Mouse (Mus musculus) limb, embryonic 15.5 days (tissue): ENCODE data around the gene Exosc8. TPM values are rescaled to one million over a fixed set of nuclear protein-coding genes. Genes with fewer than 3 reads are reported as not detected.
A peak's percentile ranks its signal among the peaks of the same experiment; 100 is the strongest.
"Not testable (repeated sequence)": the region's sequence is repeated elsewhere in the genome, so short reads cannot be mapped to it uniquely, and the experiment has no call there.

Experiments
- ATAC-seq: fragments of 200-750 bp; cut with Nextera tagmentation; 2 replicates; pipeline ENCODE4 v1.8.0; 2017; ENCODE audit warnings: low read depth, moderate TSS enrichment; ENCODE audit not compliant: insufficient number of reproducible peaks, low FRiP score, low TSS enrichment
- H3K27ac ChIP-seq: fragments of 300-500 bp; sonication (generic); 2 replicates; pipeline ENCODE4 v1.5.1; 2015; ENCODE audit warnings: moderate library complexity, mild to moderate bottlenecking, inconsistent platforms
- H3K27me3 ChIP-seq: fragments of 300-500 bp; sonication (generic); 2 replicates; pipeline ENCODE4 v1.6.1; 2015; ENCODE audit warnings: inconsistent platforms
- H3K36me3 ChIP-seq: fragments of 300-500 bp; sonication (generic); 2 replicates; pipeline ENCODE4 v1.6.1; 2015; ENCODE audit warnings: inconsistent platforms
- H3K4me1 ChIP-seq: fragments of 300-500 bp; sonication (generic); 2 replicates; pipeline ENCODE4 v1.6.1; 2015; ENCODE audit warnings: inconsistent platforms
- H3K4me2 ChIP-seq: fragments of 300-500 bp; sonication (generic); 2 replicates; pipeline ENCODE4 v1.6.1; 2015; ENCODE audit warnings: mild to moderate bottlenecking, inconsistent platforms
- H3K4me3 ChIP-seq: fragments of 300-500 bp; sonication (generic); 2 replicates; pipeline ENCODE4 v1.5.1; 2015; ENCODE audit warnings: mild to moderate bottlenecking, inconsistent platforms
- H3K9ac ChIP-seq: fragments of 300-500 bp; sonication (generic); 2 replicates; pipeline ENCODE4 v1.6.1; 2015; ENCODE audit warnings: inconsistent platforms
- H3K9me3 ChIP-seq: fragments of 300-500 bp; sonication (generic); 2 replicates; pipeline ENCODE4 v1.6.1; 2016; ENCODE audit warnings: inconsistent platforms
- WGBS: fragments of 180-500 bp; shearing (Covaris S2); methylation state at CpG from one replicate; pipeline ENCODE4 v1.1.7; 2015; 5-methylcytosine and 5-hydroxymethylcytosine counted together
- polyA plus RNA-seq: library from polyadenylated mRNA; unstranded; fragments of >200 nt; fragmentation: Nextera tagmentation; extraction: Ambion mirVana; gene quantifications from 2 replicates; pipeline ENCODE4 v1.2.1, GENCODE M21; 2015

The Exosc8 gene
- 101 and 104 TPM in 2 replicates for polyA plus RNA-seq

DNA sequence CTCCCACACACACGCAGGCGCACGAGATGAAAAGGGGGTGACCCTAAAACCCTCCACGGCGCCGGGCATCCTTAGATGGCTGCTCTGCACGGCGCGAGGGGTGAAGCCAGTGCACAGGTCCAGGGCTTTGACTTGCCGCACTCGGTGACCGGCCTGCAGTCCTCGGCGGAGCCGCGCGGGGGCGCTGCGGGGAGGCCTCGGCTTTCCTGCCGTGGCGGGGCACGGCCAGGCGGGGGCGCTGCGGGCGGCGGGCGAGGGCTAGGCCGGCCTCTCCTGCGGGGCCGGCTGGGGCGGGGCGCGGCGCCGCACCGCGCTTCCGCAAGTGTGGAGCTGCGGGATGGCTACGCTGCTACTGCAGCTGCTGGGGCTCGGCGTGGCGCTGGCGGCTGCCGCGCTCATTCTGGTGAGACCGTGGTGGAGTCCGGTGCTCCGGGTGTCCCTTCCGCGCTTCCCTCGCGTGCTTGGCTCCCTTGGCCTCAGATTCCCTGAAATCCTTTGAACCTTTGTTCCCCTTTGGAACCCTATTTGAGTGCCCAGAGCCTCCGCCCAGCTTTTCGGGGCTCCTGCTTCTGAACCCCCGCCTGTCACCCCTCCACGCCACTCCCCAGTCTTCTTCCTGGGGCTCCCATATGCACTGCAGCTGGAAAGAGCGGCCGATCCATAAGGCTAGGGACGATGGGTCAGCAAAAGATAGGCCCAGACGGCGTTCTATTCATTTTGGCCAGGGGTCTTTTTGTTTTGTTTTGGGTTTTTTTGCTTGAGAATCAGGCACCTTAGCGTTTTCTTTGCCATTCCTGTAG lies at the start of gene Exosc8, which contains the start of gene Alg5:
Gene Exosc8 (minus strand): TSS at position 147 of the 800 bp plus-strand sequence.
Gene Alg5 (plus strand): TSS at position 293 of the 800 bp plus-strand sequence.
- no peaks in the 10 kb centered on the region for H3K9me3 ChIP-seq
- peaks cover 48% of the 10 kb centered on the region for H3K36me3 ChIP-seq
- peak; percentile 90 for ATAC-seq

DNA sequence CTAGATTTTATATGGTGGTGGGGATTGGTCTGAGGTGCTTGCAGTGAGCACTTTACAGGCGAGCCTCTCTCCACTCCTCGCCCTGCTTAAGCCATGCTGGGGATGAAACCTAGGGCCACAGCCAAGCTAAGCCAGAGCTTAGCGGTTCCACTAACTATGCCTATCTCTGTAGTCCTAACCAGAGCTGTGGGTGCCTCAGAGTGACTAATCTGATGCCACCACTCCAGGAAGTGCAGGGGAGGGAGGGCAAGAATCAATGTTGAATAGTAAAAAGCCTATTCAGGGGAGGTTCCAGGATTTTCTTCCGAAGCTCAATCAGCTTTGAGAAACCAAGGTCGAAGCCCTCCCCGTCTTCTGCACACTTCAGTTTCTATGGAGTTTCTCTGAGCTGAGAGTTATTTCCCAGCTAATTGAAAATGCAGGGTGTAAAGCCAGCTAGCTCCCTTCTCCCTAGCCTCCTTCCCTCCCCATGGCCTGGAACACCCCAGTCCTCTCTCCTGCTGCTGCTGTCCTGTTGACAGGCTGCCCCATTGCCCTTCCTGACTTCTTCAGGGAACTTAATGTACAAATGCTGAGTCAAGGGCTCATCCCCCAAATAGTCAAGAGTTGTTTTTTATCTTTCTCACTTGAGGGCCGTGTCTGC lies 40.9 kb upstream of the Exosc8 start:
- ATAC-seq: no peak
- H3K4me1 ChIP-seq: no peaks in the 10 kb centered on the region
- no peaks in the 10 kb centered on the region for H3K36me3 ChIP-seq
- WGBS: 65% methylated on average over 7 of the region's 7 CpGs
- no peak overlapping the region for H3K4me2 ChIP-seq
- no peak overlapping the region for H3K27ac ChIP-seq
- H3K27me3 ChIP-seq: no peaks in the 10 kb centered on the region
- H3K9me3 ChIP-seq: 0 out of 2 replicates have a peak, but pooled peaks cover 4% of the 10 kb centered on the region
- H3K9ac ChIP-seq: no peak overlapping the region
- H3K4me3 ChIP-seq: no peak overlapping the region

More for the DNA sequence above, at the start of gene Exosc8, which contains the start of gene Alg5:
- Histone ChIP-seq H3K4me2 (peak within 1 kb of the TSS; percentile 68), H3K4me1 (peaks cover 4% of the 10 kb centered on the region; the same call in 1 of the 2 replicates), H3K27ac (peak within 1 kb of the TSS; percentile 99), H3K4me3 (peak within 1 kb of the TSS; percentile 90), H3K9ac (peak within 1 kb of the TSS; percentile 95), H3K27me3 (no peaks in the 10 kb centered on the region)
- WGBS: under 1% methylated on average over 65 of the region's 65 CpGs

GRCm38 (mm10) chr3:54773613-54774012 lies 38.4 kb upstream of the Exosc8 start:
- Histone ChIP-seq H3K36me3 (no peaks in the 10 kb centered on the region), H3K4me2 (no peak overlapping the region), H3K4me3 (no peak overlapping the region), H3K27ac (no peak overlapping the region), H3K4me1 (no peaks in the 10 kb centered on the region), H3K9me3 (0 out of 2 replicates have a peak, but pooled peaks cover 4% of the 10 kb centered on the region), H3K9ac (no peak overlapping the region), H3K27me3 (no peaks in the 10 kb centered on the region)
- ATAC-seq: no peak
- 83% methylated on average over 6 of the region's 6 CpGs for WGBS

GRCm38 (mm10) chr3:54769349-54770275 lies 34.4 kb upstream of the Exosc8 start:
- H3K4me2 ChIP-seq: no peak overlapping the region
- H3K27ac ChIP-seq: no peak overlapping the region
- no peaks in the 10 kb centered on the region for H3K4me1 ChIP-seq
- 0 out of 2 replicates have a peak, but pooled peaks cover 4% of the 10 kb centered on the region for H3K9me3 ChIP-seq
- 79% methylated on average over 17 of the region's 17 CpGs for WGBS
- no peak overlapping the region for H3K4me3 ChIP-seq
- no peak for ATAC-seq
- H3K36me3 ChIP-seq: no peaks in the 10 kb centered on the region
- no peaks in the 10 kb centered on the region for H3K27me3 ChIP-seq
- no peak overlapping the region for H3K9ac ChIP-seq

DNA sequence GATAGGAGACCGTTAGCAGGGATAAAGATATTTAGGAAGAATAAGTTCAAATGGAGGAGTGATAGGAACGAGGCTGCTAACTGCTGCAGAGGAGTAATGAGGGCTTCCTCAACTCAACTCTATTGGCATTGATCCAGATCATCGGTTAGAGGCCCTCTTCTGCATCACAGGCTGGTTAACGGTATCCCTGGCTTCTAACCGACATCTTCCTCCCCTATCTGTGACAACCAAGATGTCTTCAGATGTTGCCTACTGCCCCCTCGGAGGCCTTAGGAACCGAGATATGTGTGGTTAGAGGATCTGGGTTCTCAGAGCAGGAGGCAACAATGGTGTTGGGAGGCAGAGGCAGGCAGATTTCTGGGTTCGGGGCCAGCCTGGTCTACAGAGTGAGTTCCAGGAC lies 33.4 kb upstream of the Exosc8 start:
- no peaks in the 10 kb centered on the region for H3K27me3 ChIP-seq
- no peak overlapping the region for H3K27ac ChIP-seq
- no peak overlapping the region for H3K4me2 ChIP-seq
- H3K4me1 ChIP-seq: 0 out of 2 replicates have a peak, but pooled peaks cover 3% of the 10 kb centered on the region
- 87% methylated on average over 8 of the region's 8 CpGs for WGBS
- no peak overlapping the region for H3K4me3 ChIP-seq
- H3K9ac ChIP-seq: no peak overlapping the region
- 0 out of 2 replicates have a peak, but pooled peaks cover 3% of the 10 kb centered on the region for H3K9me3 ChIP-seq
- ATAC-seq: no peak
- no peaks in the 10 kb centered on the region for H3K36me3 ChIP-seq

- H3K4me3 ChIP-seq: no peak overlapping the region
- no peaks in the 10 kb centered on the region for H3K27me3 ChIP-seq
- 0 out of 2 replicates have a peak, but pooled peaks cover 3% of the 10 kb centered on the region for H3K4me1 ChIP-seq
- no peaks in the 10 kb centered on the region for H3K36me3 ChIP-seq
- no peak overlapping the region for H3K27ac ChIP-seq
- no peak overlapping the region for H3K9ac ChIP-seq
- WGBS: 83% methylated on average over 5 of the region's 5 CpGs
- H3K4me2 ChIP-seq: no peak overlapping the region
- ATAC-seq: no peak
- no peaks in the 10 kb centered on the region for H3K9me3 ChIP-seq
Measured at GRCm38 (mm10) chr3:54766811-54767210, 31.6 kb upstream of the Exosc8 start.

DNA sequence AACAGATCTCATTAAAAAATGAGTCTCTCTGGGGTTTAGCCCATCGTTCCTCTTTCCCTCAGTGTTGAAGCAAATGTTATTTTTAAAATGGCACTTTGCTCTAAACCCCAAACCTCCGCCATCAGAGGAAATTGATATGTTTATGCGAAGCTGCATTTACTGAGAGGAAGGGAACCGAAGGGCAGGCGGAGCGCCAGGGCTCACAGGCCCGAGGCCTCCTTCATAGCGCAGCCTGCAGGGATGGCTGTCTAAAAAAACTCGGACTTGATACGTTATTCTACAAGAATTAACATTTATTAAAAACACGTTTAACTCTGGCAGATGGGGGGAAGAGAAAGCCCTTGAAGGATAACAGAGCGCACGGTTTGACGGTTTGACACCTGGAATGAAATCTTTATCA lies 30.8 kb upstream of the Exosc8 start:
- no peaks in the 10 kb centered on the region for H3K27me3 ChIP-seq
- no peaks in the 10 kb centered on the region for H3K36me3 ChIP-seq
- H3K4me1 ChIP-seq: 0 out of 2 replicates have a peak, but pooled peaks cover 3% of the 10 kb centered on the region
- H3K4me3 ChIP-seq: no peak overlapping the region
- 70% methylated on average over 14 of the region's 14 CpGs for WGBS
- H3K27ac ChIP-seq: no peak overlapping the region
- H3K9me3 ChIP-seq: no peaks in the 10 kb centered on the region
- H3K4me2 ChIP-seq: no peak overlapping the region
- no peak for ATAC-seq
- H3K9ac ChIP-seq: no peak overlapping the region

GRCm38 (mm10) chr3:54765521-54765920 lies 30.3 kb upstream of the Exosc8 start:
- H3K4me1 ChIP-seq: not testable (repeated sequence)
- WGBS: 87% methylated on average over 6 of the region's 6 CpGs

GRCm38 (mm10) chr3:54764418-54764817 lies 29.2 kb upstream of the Exosc8 start:
- no peaks in the 10 kb centered on the region for H3K9me3 ChIP-seq
- whole genome bisulfite sequencing: 64% methylated on average over 18 of the region's 18 CpGs
- H3K27ac ChIP-seq: no peak overlapping the region
- no peaks in the 10 kb centered on the region for H3K36me3 ChIP-seq
- H3K27me3 ChIP-seq: no peaks in the 10 kb centered on the region
- H3K4me3 ChIP-seq: peak overlapping the region; percentile 24
- peak overlapping the region; percentile 22 for H3K4me2 ChIP-seq
- H3K4me1 ChIP-seq: 0 out of 2 replicates have a peak, but pooled peaks cover 3% of the 10 kb centered on the region
- no peak for ATAC-seq
- no peak overlapping the region for H3K9ac ChIP-seq

More at GRCm38 (mm10) chr3:54765521-54765920, 30.3 kb upstream of the Exosc8 start:
- H3K27ac ChIP-seq, H3K4me3 ChIP-seq, H3K9me3 ChIP-seq, H3K4me2 ChIP-seq, ATAC-seq, H3K27me3 ChIP-seq, H3K9ac ChIP-seq, H3K36me3 ChIP-seq: not testable (repeated sequence)

DNA sequence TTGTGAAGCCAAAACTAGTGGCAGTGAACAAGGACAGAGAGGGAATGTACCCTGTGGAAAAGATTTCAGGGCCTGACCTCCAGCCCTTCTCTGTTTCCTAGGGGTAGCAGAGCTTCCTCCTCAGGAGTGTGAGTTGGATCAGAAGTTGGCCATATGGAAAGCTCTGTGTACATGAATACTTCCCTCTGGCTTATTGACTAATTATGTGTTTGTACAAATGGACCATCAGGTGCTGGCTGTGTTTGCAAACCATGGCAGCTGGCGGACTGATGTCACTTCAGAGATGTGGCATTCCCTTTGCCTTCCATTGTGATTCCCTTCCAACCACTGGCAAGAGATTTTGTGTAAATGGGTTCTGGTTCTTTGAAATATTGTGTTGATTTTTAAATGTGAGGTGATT lies 26.1 kb upstream of the Exosc8 start:
- Histone ChIP-seq H3K27ac (no peak overlapping the region), H3K4me3 (no peak overlapping the region), H3K4me1 (0 out of 2 replicates have a peak, but pooled peaks cover 8% of the 10 kb centered on the region), H3K36me3 (no peaks in the 10 kb centered on the region), H3K27me3 (no peaks in the 10 kb centered on the region), H3K4me2 (no peak overlapping the region), H3K9me3 (no peaks in the 10 kb centered on the region), H3K9ac (no peak overlapping the region)
- ATAC-seq: no peak
- 94% methylated on average over 1 of the region's 1 CpGs for WGBS
